Comparison of ENCODE assay signal across 8 mouse cellular contexts in the genomic region with DNA sequence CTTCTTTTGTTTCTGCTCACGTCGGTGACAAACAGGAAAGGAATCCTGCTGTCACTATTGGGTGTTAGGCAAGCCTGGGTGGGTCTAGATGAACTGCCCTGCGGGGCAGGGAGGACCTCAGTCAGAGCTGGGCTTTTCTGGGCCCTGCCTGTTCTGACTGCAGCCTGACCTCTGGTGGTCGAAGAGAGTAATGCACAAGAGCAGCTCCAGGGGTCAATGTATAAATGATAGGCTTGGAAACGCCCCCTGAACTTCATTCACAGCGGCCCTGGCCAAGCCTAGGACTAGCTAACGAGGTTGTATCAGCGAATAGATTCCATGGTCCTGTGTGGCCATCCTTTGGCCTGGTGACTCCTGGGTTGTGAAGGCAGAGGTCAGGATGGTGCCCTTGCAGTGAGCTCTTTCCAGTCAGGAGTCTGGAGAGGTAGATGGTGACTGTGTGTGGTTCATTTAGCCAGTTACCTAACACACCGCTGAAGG. TPM values are rescaled to one million over a fixed set of nuclear protein-coding genes. Genes with fewer than 3 reads are reported as not detected.
DNase-seq lines count a peak whose midpoint lies in the region; ATAC-seq and TF ChIP-seq lines count a peak whose summit lies in the region.

No protein-coding gene starts in this region.

- H3K4me2 ChIP-seq in hindbrain, embryonic 16.5 days (ENCODE audit: low read length): no peak overlapping the region

- no peaks in the 10 kb centered on the region for H3K36me3 ChIP-seq in hindbrain, embryonic 16.5 days (ENCODE audit: control insufficient read depth, insufficient read depth, low read length)

- H3K4me3 ChIP-seq in gastrocnemius, adult 2 months: no peak overlapping the region; the same call in 1 of the 2 replicates
- no peak overlapping the region for H3K4me3 ChIP-seq in hindbrain, embryonic 16.5 days (ENCODE audit: low read length)

- 13% methylated on average over 9 of the region's 9 CpGs for WGBS in hindbrain, embryonic 16.5 days

- H3K9me3 ChIP-seq in hindbrain, embryonic 16.5 days (ENCODE audit: control insufficient read depth, low read length): no peaks in the 10 kb centered on the region

- intact Hi-C loops in gastrocnemius, adult 2 months (cut with DNase I): loop anchor here (5.0 to 10.0 kb wide), 4 partner anchors 83 to 675 kb away; partner anchors contain the start of genes Frmd6 and Pygl

- no peaks in the 10 kb centered on the region for H3K27me3 ChIP-seq in hindbrain, embryonic 16.5 days (replicated peaks; ENCODE audit: control insufficient read depth, insufficient read depth, low read length)

- no peak overlapping the region for H3K9ac ChIP-seq in hindbrain, embryonic 16.5 days (ENCODE audit: low read depth, low read length)

- DNase-seq in WW6 (ENCODE audit: low read depth, low spot score): peak; percentile 56
- peak; percentile 80 to 87 for DNase-seq in cerebellum, postnatal 36 days
- peak; percentile 87 for DNase-seq in gastrocnemius, adult 2 months
- peak; percentile 62 to 70 for DNase-seq in layer of hippocampus, postnatal 36 days
- peak; percentile 82 to 90 for DNase-seq in lung, postnatal 4 days
- DNase-seq in retina, postnatal 1 day: peak; percentile 91
- DNase-seq in thymus, postnatal 4 days: peak; percentile 88

- H3K4me1 ChIP-seq in hindbrain, embryonic 16.5 days (ENCODE audit: control insufficient read depth, insufficient read depth, low read depth, low read length): no peaks in the 10 kb centered on the region

- H3K27ac ChIP-seq in gastrocnemius, adult 2 months: peak overlapping the region; percentile 70
- H3K27ac ChIP-seq in hindbrain, embryonic 16.5 days (ENCODE audit: low read depth, low read length): no peak overlapping the region

- TF ChIP-seq CTCF in gastrocnemius, adult 2 months (IDR thresholded peaks at IDR 0.05): peak; percentile 98

- peak; percentile 54; the same call in 1 of the 2 replicates for ATAC-seq in hindbrain, embryonic 16.5 days

RNA-seq across cellular contexts. Expression of gene Actr10, which starts 27.4 kb away (rescaled TPM):
- total RNA-seq in gastrocnemius, adult 2 months (2021): 10 to 100 TPM; 84.5 to 94.2 TPM
- 172 and 196 TPM in 2 replicates for polyA plus RNA-seq in hindbrain, embryonic 16.5 days (2015; fragmentation: Nextera tagmentation; extraction: Ambion mirVana)
- total RNA-seq in layer of hippocampus, postnatal 36 days (2021): 100 to 1,000 TPM; 162 to 168 TPM
